Mouse (Mus musculus) heart, adult 2 months (tissue): ENCODE measurements around the gene Ptx4.

Experiments
- CTCF ChIP-seq: fragments of 200-600 bp; IDR thresholded peaks from 2 replicates; pipeline ENCODE4 v1.8.1; 2022; ENCODE audit warnings: antibody characterized with exemption, mild to moderate bottlenecking, moderate library complexity
- EP300 ChIP-seq: fragments of 200-500 bp; IDR thresholded peaks from 2 replicates; pipeline ENCODE4 v1.6.1; 2011; ENCODE audit warnings: low read depth, low read length, control low read depth; ENCODE audit not compliant: insufficient read depth
- POLR2A ChIP-seq: fragments of 200-500 bp; IDR thresholded peaks from 2 replicates; pipeline ENCODE4 v1.6.1; 2011; ENCODE audit warnings: mild to moderate bottlenecking, low read depth, low read length, control low read depth; ENCODE audit not compliant: insufficient read depth

GRCm38 (mm10) chr17:25115664-25116432, 4.7 kb upstream of the Ptx4 start, which contains the start of gene Telo2:
- TF ChIP-seq EP300, result peak; percentile 57; the same call in 1 of the 2 replicates
- 0 out of 2 replicates have a peak, but pooled peaks have one; percentile 4 for TF ChIP-seq CTCF
- TF ChIP-seq POLR2A, result peak; percentile 83
